Mouse (Mus musculus) megakaryocyte, embryonic 14.5 days (primary cell): ENCODE results near the gene Srpk2.

Source experiments
- FLI1 ChIP-seq: IDR thresholded peaks from 2 replicates; pipeline ENCODE4 v1.6.1; 2012; ENCODE audit warnings: low read length, inconsistent platforms, mixed read lengths
- GATA1 ChIP-seq: IDR thresholded peaks from 3 replicates; pipeline ENCODE4 v1.6.1; 2012; ENCODE audit warnings: mixed read lengths, low read length, inconsistent platforms, borderline replicate concordance

- no peak for TF ChIP-seq GATA1
- TF ChIP-seq FLI1 = no peak
These were observed 84.5 kb downstream of the Srpk2 start for GRCm38 (mm10) chr5:23599750-23600537.
